Mouse (Mus musculus) olfactory bulb, adult 2 months (tissue): ENCODE measurements around the gene Odf4.

ENCODE experiments used
- CTCF ChIP-seq: fragments of 200-500 bp; IDR thresholded peaks from 2 replicates; pipeline ENCODE4 v1.5.1; 2012; ENCODE audit warnings: low read depth, mild to moderate bottlenecking, low read length, moderate library complexity; ENCODE audit not compliant: insufficient read depth
- POLR2A ChIP-seq: fragments of 200-500 bp; IDR thresholded peaks from 2 replicates; pipeline ENCODE4 v1.6.1; 2012; ENCODE audit warnings: mild to moderate bottlenecking, low read depth, low read length, moderate library complexity; ENCODE audit not compliant: insufficient read depth

DNA sequence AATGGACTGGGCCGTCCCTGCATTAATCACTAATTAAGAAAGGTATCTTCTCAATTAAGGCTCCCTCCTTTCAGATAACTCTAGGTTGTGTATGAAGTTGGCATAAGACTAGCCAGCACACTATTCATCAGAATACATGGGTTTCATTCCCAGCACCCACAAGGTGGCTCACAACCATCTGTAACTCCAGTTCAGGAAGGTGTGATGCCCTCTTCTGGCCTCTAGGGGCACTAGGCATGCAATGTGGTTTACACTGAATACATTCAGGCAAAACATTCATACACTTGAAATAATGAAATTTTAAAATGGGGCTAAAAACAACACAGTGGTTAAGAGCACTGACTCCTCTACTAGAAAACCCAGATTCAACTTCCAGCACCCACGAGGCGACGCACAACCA, 29.8 kb downstream of the Odf4 start:
- TF ChIP-seq POLR2A (no peak), CTCF (no peak)
